Mouse (Mus musculus) neural tube, embryonic 11.5 days (tissue): ENCODE measurements around the gene Pigp. TPM values are rescaled to one million over a fixed set of nuclear protein-coding genes. Genes with fewer than 3 reads are reported as not detected.

Experiments
- polyA plus RNA-seq: library from polyadenylated mRNA; unstranded; fragments of >200 nt; fragmentation: Nextera tagmentation; extraction: Ambion mirVana; gene quantifications from 2 replicates; pipeline ENCODE4 v1.2.1, GENCODE M21; 2014

Pigp gene
- polyA plus RNA-seq, 1 experiment from 2014 or later = 73.6 TPM

Other genes starting within 250 kb of the Pigp start
- gene Hlcs, start 58.3 kb downstream of the Pigp start, polyA plus RNA-seq = 9.4 and 9.8 TPM in 2 replicates
- 5.2 and 5.9 TPM in 2 replicates for gene Ripply3, start 43.4 kb downstream of the Pigp start, polyA plus RNA-seq
- gene Ttc3, start 1.2 kb downstream of the Pigp start, polyA plus RNA-seq = 454 and 471 TPM in 2 replicates
- 57.7 and 60.8 TPM in 2 replicates for gene Vps26c, start 155.0 kb upstream of the Pigp start, polyA plus RNA-seq
- 11.8 and 12.1 TPM in 2 replicates for gene Dyrk1a, start 198.2 kb upstream of the Pigp start, polyA plus RNA-seq